Mouse (Mus musculus) cerebellum, postnatal 36 days (tissue): ENCODE data around the gene Clhc1.

ENCODE experiments used
- DNase-seq, 2 experiments: peaks; one replicate each; pipeline ENCODE4 v3.0.0; 2021 to 2022; ENCODE audit warnings: mixed read lengths in 2 of 2

Clhc1 gene

GRCm38 (mm10) chr11:29563406-29563805 lies 15.7 kb downstream of the Clhc1 start:
- DNase-seq = no peak

GRCm38 (mm10) chr11:29571536-29571935 lies 23.8 kb downstream of the Clhc1 start:
- no peak for DNase-seq

- DNase-seq = no peak
Measured at GRCm38 (mm10) chr11:29572656-29573055, 24.9 kb downstream of the Clhc1 start.

GRCm38 (mm10) chr11:29579610-29580009 lies 31.9 kb downstream of the Clhc1 start:
- no peak for DNase-seq

GRCm38 (mm10) chr11:29595217-29595616 lies 47.5 kb downstream of the Clhc1 start:
- no peak for DNase-seq

- DNase-seq = no peak
Measured at GRCm38 (mm10) chr11:29597159-29597558, 49.4 kb downstream of the Clhc1 start.

- no peak for DNase-seq
Measured at GRCm38 (mm10) chr11:29599000-29599399, 51.2 kb downstream of the Clhc1 start.

GRCm38 (mm10) chr11:29603581-29603980 lies 55.8 kb downstream of the Clhc1 start:
- DNase-seq = no peak

- DNase-seq = no peak
Measured at GRCm38 (mm10) chr11:29607465-29607990, 59.8 kb downstream of the Clhc1 start.

GRCm38 (mm10) chr11:29609756-29610468 lies 62.2 kb downstream of the Clhc1 start:
- DNase-seq = no peak

- DNase-seq = no peak
Measured at GRCm38 (mm10) chr11:29612007-29612406, 64.3 kb downstream of the Clhc1 start.

- DNase-seq = no peak
Measured at GRCm38 (mm10) chr11:29613185-29613735, 65.5 kb downstream of the Clhc1 start.

- no peak for DNase-seq
Measured at GRCm38 (mm10) chr11:29614217-29614924, 66.6 kb downstream of the Clhc1 start.

GRCm38 (mm10) chr11:29622030-29622790 lies 74.5 kb downstream of the Clhc1 start:
- no peak for DNase-seq

GRCm38 (mm10) chr11:29623327-29623726 lies 75.6 kb downstream of the Clhc1 start:
- DNase-seq = no peak

GRCm38 (mm10) chr11:29626541-29626940 lies 78.8 kb downstream of the Clhc1 start:
- no peak for DNase-seq

- DNase-seq = no peak
Measured at GRCm38 (mm10) chr11:29627706-29628105, 80.0 kb downstream of the Clhc1 start.
